15 mouse cellular contexts compared by ENCODE assay signal in the genomic region with DNA sequence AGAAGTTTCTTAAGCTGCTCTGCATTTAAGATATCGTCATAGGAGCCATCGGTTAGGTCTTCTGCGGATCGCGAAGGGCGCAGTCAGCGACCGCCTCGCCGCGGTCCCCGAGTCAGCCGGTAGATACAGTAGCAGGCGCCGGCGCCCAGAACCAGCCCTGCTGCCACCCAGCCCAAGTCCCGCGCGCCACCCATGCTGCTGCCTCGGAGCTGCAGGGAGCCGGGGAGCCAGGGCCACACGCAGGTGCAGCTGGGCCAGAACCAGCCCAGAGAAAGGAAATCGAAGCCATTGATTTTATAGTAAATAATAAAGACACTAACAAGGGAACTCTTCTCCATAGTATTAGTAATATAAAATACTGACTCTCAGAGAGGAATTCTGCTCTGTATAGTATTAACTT. TPM values are rescaled to one million over a fixed set of nuclear protein-coding genes. Genes with fewer than 3 reads are reported as not detected.
DNase-seq lines count a peak whose midpoint lies in the region; TF ChIP-seq lines count a peak whose summit lies in the region.
"Had no signal": no experiment of that assay in that cellular context is flagged by ENCODE, and none has a peak within 500 bp of the region (broad histone marks: within the 10 kb centered on the region; RNA-seq: fewer than 3 reads in every experiment).

No protein-coding gene starts in this region.

- H3K4me1 ChIP-seq in lung, adult 2 months (ENCODE audit: control insufficient read depth, insufficient read depth, low read length) = no peaks in the 10 kb centered on the region
- H3K4me1 ChIP-seq: embryonic facial prominence, embryonic 10.5 days; limb, embryonic 10.5 days; liver, embryonic 15.5 days had no signal

- TF ChIP-seq CTCF in lung, adult 2 months (IDR thresholded peaks at IDR 0.05; ENCODE audit: insufficient read depth, low read length) = no peak

- no peak for TF ChIP-seq POLR2A in lung, adult 2 months (IDR thresholded peaks at IDR 0.05; ENCODE audit: borderline replicate concordance, extremely low read depth, low read depth, low read length)

- 94% methylated on average over 23 of the region's 23 CpGs for WGBS in lung, adult 2 months

- peak; percentile 25 to 45 for DNase-seq in cerebellum, postnatal 10 days
- no peak for DNase-seq in cerebellum, adult 9-10 months
- peak; percentile 10 to 15 for DNase-seq in lung, adult 18-20 months
- no peak for DNase-seq in lung, adult 2 months
- peak; percentile 1 to 5 for DNase-seq in CD8-positive naive resting alpha-beta T cell, adult 2 months (ENCODE audit: low read depth in 2 of 2, low spot score in 2 of 2)
- DNase-seq in testis, postnatal 10 days (ENCODE audit: low spot score) = peak; percentile 44
- DNase-seq in gastrocnemius, postnatal 14 days = no peak
- no peak for DNase-seq in layer of hippocampus, adult 9-10 months (ENCODE audit: low spot score)

- intact Hi-C loops in gastrocnemius, postnatal 14 days (cut with DNase I; ENCODE audit: low total_unique reads) = no loop called here

- H3K4me3 ChIP-seq in lung, adult 2 months (replicated peaks; ENCODE audit: extremely low read depth, low read depth, low read length) = no peak overlapping the region
- H3K4me3 ChIP-seq: embryonic facial prominence, embryonic 10.5 days; forebrain, embryonic 10.5 days; layer of hippocampus, adult 2 months; limb, embryonic 10.5 days; liver, embryonic 15.5 days; midbrain, embryonic 10.5 days had no signal

RNA-seq across cellular contexts. Expression of gene Kctd4, which starts 23.5 kb away (rescaled TPM):
- 0.20 TPM in 1 of 2 replicates, not detected in the other for polyA plus RNA-seq in lung, adult 2 months (2012; rRNA removed)
- not detected for total RNA-seq in gastrocnemius, postnatal 14 days (2021)
- total RNA-seq: gastrocnemius, adult 18-20 months had no signal

Comparison
In these comparisons a context has a peak if more than half of its experiments do, and no peak if none do; other contexts are left out.
1. DNase-seq: peak in cerebellum, postnatal 10 days (2 of 2), lung, adult 18-20 months (2 of 2), CD8-positive naive resting alpha-beta T cell, adult 2 months (2 of 2) and testis, postnatal 10 days (single experiment); none in cerebellum, adult 9-10 months (single experiment), lung, adult 2 months (single experiment), gastrocnemius, postnatal 14 days (single experiment) and layer of hippocampus, adult 9-10 months (single experiment).